Mouse (Mus musculus) G1E (cell line): Measurements from ENCODE around the gene Pick1.

Experiments
- CTCF ChIP-seq: IDR thresholded peaks from 2 replicates; pipeline ENCODE4 v1.5.1; 2012; ENCODE audit warnings: low read depth, low read length, inconsistent platforms, mixed read lengths
- GATA1 ChIP-seq: IDR thresholded peaks from 2 replicates; pipeline ENCODE4 v1.6.1; 2012; ENCODE audit warnings: borderline replicate concordance, low read length, inconsistent platforms, mixed read lengths
- GATA2 ChIP-seq: IDR thresholded peaks from 2 replicates; pipeline ENCODE4 v1.6.1; 2012; ENCODE audit warnings: low read depth, low read length, inconsistent platforms, borderline replicate concordance
- TAL1 ChIP-seq: conservative IDR thresholded peaks from 2 replicates; pipeline ENCODE4 v1.6.1; 2012; ENCODE audit warnings: low read depth, low read length, inconsistent platforms, mixed read lengths

DNA sequence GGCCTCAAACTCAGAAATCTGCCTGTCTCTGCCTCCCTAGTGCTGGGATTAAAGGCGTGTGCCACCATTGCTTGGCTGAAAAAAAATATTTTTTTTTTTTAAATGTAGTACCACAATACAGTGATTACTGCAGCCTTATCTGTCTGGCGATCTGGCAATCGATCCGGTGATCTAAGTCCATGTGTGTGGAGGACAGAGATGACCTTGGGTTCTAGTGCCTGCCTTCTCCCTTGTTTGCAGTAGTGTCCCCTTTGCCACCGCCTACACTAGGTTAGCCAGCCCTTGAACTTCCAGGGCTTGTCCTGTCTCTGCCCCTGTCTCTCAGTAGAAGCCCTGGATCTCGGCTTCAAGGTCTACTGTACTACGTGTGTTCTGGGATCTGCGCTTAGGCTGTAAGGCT is 41.2 kb upstream of the Pick1 start:
- no peak for TF ChIP-seq CTCF
- no peak for TF ChIP-seq GATA2
- no peak for TF ChIP-seq TAL1
- TF ChIP-seq GATA1: no peak
